Mouse (Mus musculus): ENCODE measurements around the gene Ccdc14. TPM values are rescaled to one million over a fixed set of nuclear protein-coding genes. Genes with fewer than 3 reads are reported as not detected.

Gene Ccdc14
- polyA plus RNA-seq, 1 experiment from 2014 or later: 8.3 TPM

DNA sequence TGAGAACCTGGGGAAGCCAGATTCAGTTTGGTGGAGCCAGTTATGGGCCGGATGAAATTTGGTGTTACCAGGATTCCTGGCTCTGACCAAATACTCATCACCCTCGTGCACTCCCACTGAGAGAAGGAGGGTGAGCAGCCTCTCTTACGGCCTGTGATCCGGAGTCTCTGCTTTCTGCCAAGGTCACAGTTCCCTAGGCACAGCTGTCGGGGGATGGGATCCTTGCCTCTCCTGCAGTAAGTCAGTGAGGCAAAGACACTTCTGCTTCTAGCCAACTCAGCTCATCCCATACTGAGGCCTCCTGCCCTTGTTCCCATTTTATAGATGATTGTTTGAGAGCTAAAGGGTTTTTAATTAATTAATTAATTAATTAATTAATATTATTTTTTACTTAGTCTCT, 67.8 kb downstream of the Ccdc14 start:
- H3K4me2 ChIP-seq (ENCODE audit: low read length): no peak overlapping the region
- DNase-seq (ENCODE audit: low spot score) (no peak), ATAC-seq (replicated peaks; ENCODE audit: low FRiP score, low TSS enrichment, low read depth) (no peak)
- no peaks in the 10 kb centered on the region for H3K36me3 ChIP-seq (ENCODE audit: control insufficient read depth, insufficient read depth, low read length)
- no peak overlapping the region for H3K9ac ChIP-seq (ENCODE audit: low read length)
- H3K27ac ChIP-seq (ENCODE audit: low read depth): no peak overlapping the region
- 61% methylated on average over 5 of the region's 5 CpGs for WGBS
- no peaks in the 10 kb centered on the region for H3K4me1 ChIP-seq (replicated peaks; ENCODE audit: control insufficient read depth, insufficient read depth, low read length)
- no peaks in the 10 kb centered on the region for H3K27me3 ChIP-seq (replicated peaks; ENCODE audit: control insufficient read depth, insufficient read depth, low read length)
- H3K9me3 ChIP-seq (ENCODE audit: control insufficient read depth, low read length): no peaks in the 10 kb centered on the region
- H3K4me3 ChIP-seq (ENCODE audit: low read depth, low read length): no peak overlapping the region

DNA sequence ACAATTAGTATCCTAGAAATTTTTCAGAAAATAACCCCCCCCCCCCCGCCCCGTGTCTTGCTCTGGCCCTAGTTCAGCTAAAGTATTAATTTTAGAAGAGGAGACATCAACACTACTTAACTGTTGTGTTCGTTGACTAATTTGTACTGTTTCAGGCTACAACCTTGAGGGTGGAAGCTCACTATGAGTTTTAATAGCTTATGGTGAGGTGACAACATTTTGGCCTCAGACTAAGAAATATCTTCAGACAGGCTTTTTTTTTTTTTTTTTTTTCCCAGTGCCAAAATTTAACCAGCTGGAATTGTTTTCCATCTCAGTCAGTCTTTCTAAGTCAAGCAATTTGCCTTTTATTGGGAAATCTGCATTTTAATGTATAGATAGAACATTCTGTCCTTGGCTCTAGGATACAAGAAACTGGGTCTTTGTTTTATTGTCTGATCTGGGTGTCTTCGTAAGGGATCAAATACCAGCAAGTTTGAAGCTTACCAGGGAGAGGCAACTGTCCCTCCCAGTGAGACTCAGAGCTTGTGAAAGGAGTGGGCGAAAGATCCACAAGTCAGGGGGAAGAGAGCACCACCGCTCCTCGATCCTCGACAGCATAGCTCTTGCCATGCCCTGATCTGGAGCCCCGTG, 73.7 kb downstream of the Ccdc14 start:
- Histone ChIP-seq H3K36me3 (ENCODE audit: control insufficient read depth, insufficient read depth, low read length) (no peaks in the 10 kb centered on the region), H3K9ac (ENCODE audit: low read length) (no peak overlapping the region), H3K27me3 (replicated peaks; ENCODE audit: control insufficient read depth, insufficient read depth, low read length) (no peaks in the 10 kb centered on the region), H3K27ac (ENCODE audit: low read depth) (no peak overlapping the region), H3K9me3 (ENCODE audit: control insufficient read depth, low read length) (no peaks in the 10 kb centered on the region), H3K4me2 (ENCODE audit: low read length) (no peak overlapping the region), H3K4me3 (ENCODE audit: low read depth, low read length) (no peak overlapping the region), H3K4me1 (replicated peaks; ENCODE audit: control insufficient read depth, insufficient read depth, low read length) (no peaks in the 10 kb centered on the region)
- ATAC-seq (replicated peaks; ENCODE audit: low FRiP score, low TSS enrichment, low read depth): no peak
- no peak for DNase-seq (ENCODE audit: low spot score)
- 86% methylated on average over 9 of the region's 9 CpGs for WGBS

DNA sequence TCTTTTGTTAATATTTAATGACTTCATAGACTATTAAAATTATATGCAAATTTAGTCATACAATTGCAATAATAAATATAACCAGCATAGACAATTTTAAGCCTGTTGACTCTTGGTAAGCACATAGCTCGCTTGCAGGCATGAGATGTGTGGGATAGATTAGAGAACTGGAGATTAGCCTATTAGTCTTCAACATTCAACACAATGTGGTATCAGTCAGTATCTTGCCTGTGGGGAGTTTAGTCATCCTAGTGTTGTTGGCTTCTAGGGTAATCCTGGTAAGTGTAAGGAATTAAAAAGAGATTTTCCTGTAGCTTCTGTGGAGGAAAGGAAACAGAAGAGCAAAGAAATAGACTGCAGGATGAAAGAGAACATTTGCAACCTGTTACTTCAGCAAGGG, 75.2 kb downstream of the Ccdc14 start:
- ATAC-seq (replicated peaks; ENCODE audit: low FRiP score, low TSS enrichment, low read depth): no peak

DNA sequence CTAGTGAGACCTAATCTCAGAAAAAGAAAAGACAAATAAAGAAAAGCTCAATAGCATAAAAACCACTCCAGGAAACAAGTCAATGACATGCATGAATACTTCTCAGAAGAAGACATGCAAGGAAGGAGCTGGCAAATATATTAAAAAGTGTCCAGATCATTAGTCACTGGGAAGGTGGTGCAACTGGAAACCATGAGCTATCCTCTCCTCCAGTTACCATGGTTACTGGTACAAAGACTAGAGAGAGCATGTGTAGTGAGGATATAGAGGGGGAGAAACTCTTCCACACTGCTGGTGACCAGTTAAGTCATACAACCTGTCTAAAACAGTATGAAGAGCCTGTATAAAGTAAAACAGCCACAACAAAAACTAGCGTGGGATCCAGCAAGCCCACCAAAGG, 75.8 kb downstream of the Ccdc14 start:
- no peak overlapping the region for H3K4me3 ChIP-seq (ENCODE audit: low read depth, low read length)

More for the DNA sequence above, 75.2 kb downstream of the Ccdc14 start:
- Histone ChIP-seq H3K4me1 (replicated peaks; ENCODE audit: control insufficient read depth, insufficient read depth, low read length) (no peaks in the 10 kb centered on the region), H3K4me3 (ENCODE audit: low read depth, low read length) (no peak overlapping the region), H3K9ac (ENCODE audit: low read length) (no peak overlapping the region), H3K9me3 (ENCODE audit: control insufficient read depth, low read length) (no peaks in the 10 kb centered on the region), H3K4me2 (ENCODE audit: low read length) (no peak overlapping the region), H3K27ac (ENCODE audit: low read depth) (no peak overlapping the region), H3K36me3 (ENCODE audit: control insufficient read depth, insufficient read depth, low read length) (no peaks in the 10 kb centered on the region), H3K27me3 (replicated peaks; ENCODE audit: control insufficient read depth, insufficient read depth, low read length) (no peaks in the 10 kb centered on the region)
- DNase-seq (ENCODE audit: low spot score): no peak
- WGBS: 74% methylated on average over 1 of the region's 1 CpGs

GRCm38 (mm10) chr16:34767443-34767842, 77.0 kb downstream of the Ccdc14 start:
- no peaks in the 10 kb centered on the region for H3K36me3 ChIP-seq (ENCODE audit: control insufficient read depth, insufficient read depth, low read length)
- WGBS: 93% methylated on average over 2 of the region's 2 CpGs
- no peaks in the 10 kb centered on the region for H3K27me3 ChIP-seq (replicated peaks; ENCODE audit: control insufficient read depth, insufficient read depth, low read length)
- no peak overlapping the region for H3K4me3 ChIP-seq (ENCODE audit: low read depth, low read length)
- no peaks in the 10 kb centered on the region for H3K4me1 ChIP-seq (replicated peaks; ENCODE audit: control insufficient read depth, insufficient read depth, low read length)
- no peak overlapping the region for H3K4me2 ChIP-seq (ENCODE audit: low read length)
- no peaks in the 10 kb centered on the region for H3K9me3 ChIP-seq (ENCODE audit: control insufficient read depth, low read length)
- DNase-seq (ENCODE audit: low spot score) (no peak), ATAC-seq (replicated peaks; ENCODE audit: low FRiP score, low TSS enrichment, low read depth) (no peak)
- H3K27ac ChIP-seq (ENCODE audit: low read depth): no peak overlapping the region
- H3K9ac ChIP-seq (ENCODE audit: low read length): no peak overlapping the region

More for the DNA sequence above, 75.8 kb downstream of the Ccdc14 start:
- Histone ChIP-seq H3K27me3 (replicated peaks; ENCODE audit: control insufficient read depth, insufficient read depth, low read length) (no peaks in the 10 kb centered on the region), H3K9me3 (ENCODE audit: control insufficient read depth, low read length) (no peaks in the 10 kb centered on the region), H3K9ac (ENCODE audit: low read length) (no peak overlapping the region), H3K36me3 (ENCODE audit: control insufficient read depth, insufficient read depth, low read length) (no peaks in the 10 kb centered on the region), H3K4me1 (replicated peaks; ENCODE audit: control insufficient read depth, insufficient read depth, low read length) (no peaks in the 10 kb centered on the region), H3K27ac (ENCODE audit: low read depth) (no peak overlapping the region), H3K4me2 (ENCODE audit: low read length) (no peak overlapping the region)
- DNase-seq (ENCODE audit: low spot score) (no peak), ATAC-seq (replicated peaks; ENCODE audit: low FRiP score, low TSS enrichment, low read depth) (no peak)
- 94% methylated on average over 1 of the region's 1 CpGs for WGBS

GRCm38 (mm10) chr16:34768436-34768835, 78.0 kb downstream of the Ccdc14 start:
- Histone ChIP-seq H3K27ac (ENCODE audit: low read depth) (no peak overlapping the region), H3K4me2 (ENCODE audit: low read length) (no peak overlapping the region), H3K9me3 (ENCODE audit: control insufficient read depth, low read length) (no peaks in the 10 kb centered on the region), H3K4me1 (replicated peaks; ENCODE audit: control insufficient read depth, insufficient read depth, low read length) (no peaks in the 10 kb centered on the region), H3K4me3 (ENCODE audit: low read depth, low read length) (no peak overlapping the region), H3K9ac (ENCODE audit: low read length) (no peak overlapping the region), H3K36me3 (ENCODE audit: control insufficient read depth, insufficient read depth, low read length) (no peaks in the 10 kb centered on the region), H3K27me3 (replicated peaks; ENCODE audit: control insufficient read depth, insufficient read depth, low read length) (no peaks in the 10 kb centered on the region)
- no peak for DNase-seq (ENCODE audit: low spot score)
- ATAC-seq (replicated peaks; ENCODE audit: low FRiP score, low TSS enrichment, low read depth): no peak
- 70% methylated on average over 4 of the region's 4 CpGs for WGBS

GRCm38 (mm10) chr16:34770127-34770526, 79.7 kb downstream of the Ccdc14 start:
- WGBS: 93% methylated on average over 4 of the region's 4 CpGs

DNA sequence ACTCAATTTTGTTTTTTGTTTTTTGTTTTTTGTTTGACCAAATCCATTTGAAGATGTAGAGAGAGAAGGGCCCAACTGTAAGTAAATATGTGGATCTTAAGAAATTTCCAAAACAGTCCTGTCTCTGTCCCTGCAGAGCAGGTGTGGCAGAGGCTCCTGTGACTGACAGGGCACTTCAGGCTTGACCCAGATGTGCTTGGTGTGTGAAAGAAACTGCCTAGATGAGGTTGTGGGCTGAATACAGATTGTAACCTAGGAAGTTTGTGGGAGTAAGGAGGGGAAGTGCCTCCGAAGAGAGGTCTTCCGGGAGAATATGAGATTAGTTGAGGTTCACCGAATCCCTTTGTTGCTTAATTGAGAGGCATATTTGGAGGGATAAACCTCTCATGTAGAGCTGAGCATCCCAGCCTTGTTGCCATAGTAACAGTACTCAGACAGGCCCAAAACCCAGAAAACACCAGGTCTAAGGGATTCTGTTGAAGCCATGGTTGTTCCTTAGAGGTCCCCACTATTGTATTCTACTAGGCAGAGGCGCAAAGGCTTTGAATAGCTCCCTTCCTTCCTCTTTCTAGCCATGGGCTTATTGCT, 82.1 kb downstream of the Ccdc14 start:
- Histone ChIP-seq H3K4me3 (ENCODE audit: low read depth, low read length) (no peak overlapping the region), H3K4me2 (ENCODE audit: low read length) (no peak overlapping the region), H3K36me3 (ENCODE audit: control insufficient read depth, insufficient read depth, low read length) (no peaks in the 10 kb centered on the region), H3K27ac (ENCODE audit: low read depth) (no peak overlapping the region), H3K9me3 (ENCODE audit: control insufficient read depth, low read length) (no peaks in the 10 kb centered on the region), H3K9ac (ENCODE audit: low read length) (no peak overlapping the region), H3K27me3 (replicated peaks; ENCODE audit: control insufficient read depth, insufficient read depth, low read length) (no peaks in the 10 kb centered on the region), H3K4me1 (replicated peaks; ENCODE audit: control insufficient read depth, insufficient read depth, low read length) (no peaks in the 10 kb centered on the region)
- no peak for DNase-seq (ENCODE audit: low spot score)
- ATAC-seq (replicated peaks; ENCODE audit: low FRiP score, low TSS enrichment, low read depth): no peak
- 87% methylated on average over 4 of the region's 4 CpGs for WGBS

More at GRCm38 (mm10) chr16:34770127-34770526, 79.7 kb downstream of the Ccdc14 start:
- DNase-seq (ENCODE audit: low spot score) (no peak), ATAC-seq (replicated peaks; ENCODE audit: low FRiP score, low TSS enrichment, low read depth) (no peak)
- no peak overlapping the region for H3K9ac ChIP-seq (ENCODE audit: low read length)
- H3K27ac ChIP-seq (ENCODE audit: low read depth): no peak overlapping the region
- no peak overlapping the region for H3K4me3 ChIP-seq (ENCODE audit: low read depth, low read length)
- no peaks in the 10 kb centered on the region for H3K9me3 ChIP-seq (ENCODE audit: control insufficient read depth, low read length)
- H3K27me3 ChIP-seq (replicated peaks; ENCODE audit: control insufficient read depth, insufficient read depth, low read length): no peaks in the 10 kb centered on the region
- no peaks in the 10 kb centered on the region for H3K36me3 ChIP-seq (ENCODE audit: control insufficient read depth, insufficient read depth, low read length)
- no peaks in the 10 kb centered on the region for H3K4me1 ChIP-seq (replicated peaks; ENCODE audit: control insufficient read depth, insufficient read depth, low read length)
- H3K4me2 ChIP-seq (ENCODE audit: low read length): no peak overlapping the region

Data from intestine, embryonic 14.5 days (tissue).